Mouse (Mus musculus) heart, embryonic 15.5 days (tissue): ENCODE measurements at regions not wholly inside any gene's neighbourhood (a gene's known extent, or its start where the extent isn't known, plus 50 kb on each side); places are given as distances from the start of the nearest gene placed in this dataset.

Experiments used
- ATAC-seq: fragments of 200-750 bp; cut with Nextera tagmentation; replicated peaks from 2 replicates; pipeline ENCODE4 v1.8.0; 2017; ENCODE audit warnings: low read depth, moderate TSS enrichment; ENCODE audit not compliant: insufficient number of reproducible peaks, insufficient read depth, low FRiP score
- H3K27ac ChIP-seq: fragments of 300-500 bp; sonication (generic); 2 replicates; pipeline ENCODE4 v1.5.1; 2015; ENCODE audit warnings: mild to moderate bottlenecking, inconsistent platforms
- H3K27me3 ChIP-seq: fragments of 300-500 bp; sonication (generic); 2 replicates; pipeline ENCODE4 v1.6.1; 2015; ENCODE audit warnings: inconsistent platforms
- H3K36me3 ChIP-seq: fragments of 300-500 bp; sonication (generic); 2 replicates; pipeline ENCODE4 v1.6.1; 2015; ENCODE audit warnings: mild to moderate bottlenecking, inconsistent platforms
- H3K4me1 ChIP-seq: fragments of 300-500 bp; sonication (generic); replicated peaks from 2 replicates; pipeline ENCODE4 v1.6.1; 2015; ENCODE audit warnings: inconsistent platforms
- H3K4me2 ChIP-seq: fragments of 300-500 bp; sonication (generic); 2 replicates; pipeline ENCODE4 v1.6.1; 2015; ENCODE audit warnings: inconsistent platforms, mild to moderate bottlenecking, moderate library complexity
- H3K4me3 ChIP-seq: fragments of 300-500 bp; sonication (generic); 2 replicates; pipeline ENCODE4 v1.5.1; 2015; ENCODE audit warnings: mild to moderate bottlenecking, inconsistent platforms
- H3K9ac ChIP-seq: fragments of 300-500 bp; sonication (generic); 2 replicates; pipeline ENCODE4 v1.6.1; 2015; ENCODE audit warnings: mild to moderate bottlenecking, inconsistent platforms
- H3K9me3 ChIP-seq: fragments of 300-500 bp; sonication (generic); replicated peaks from 2 replicates; pipeline ENCODE4 v1.6.1; 2016; ENCODE audit warnings: inconsistent platforms
- WGBS: fragments of 180-500 bp; shearing (Covaris S2); methylation state at CpG from one replicate; pipeline ENCODE4 v1.1.7; 2015; ENCODE audit warnings: mixed read lengths; 5-methylcytosine and 5-hydroxymethylcytosine counted together

DNA sequence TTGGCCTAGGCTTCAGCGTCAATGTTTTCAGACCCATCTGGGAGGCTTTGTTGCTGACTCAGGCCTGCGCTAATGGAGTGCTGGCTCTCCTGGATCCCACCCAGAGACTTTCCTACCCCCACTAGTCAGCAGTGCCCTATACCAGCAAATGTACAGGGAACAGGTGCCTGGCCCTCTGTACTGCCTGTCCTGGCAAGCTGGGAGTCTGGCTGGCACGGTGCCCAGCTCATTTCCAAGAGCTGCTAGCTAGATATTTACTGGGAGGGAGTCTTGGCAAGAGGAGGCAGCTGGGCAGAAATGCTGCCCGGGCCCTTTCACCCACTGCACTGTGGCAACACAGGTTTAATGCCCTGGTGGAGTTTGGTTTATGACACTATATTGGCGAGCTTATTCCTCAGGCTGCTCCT, 197.2 kb downstream of the Emp1 start:
- Histone ChIP-seq H3K4me2 (no peak overlapping the region), H3K9me3 (no peaks in the 10 kb centered on the region), H3K36me3 (no peaks in the 10 kb centered on the region), H3K9ac (no peak overlapping the region), H3K27me3 (no peaks in the 10 kb centered on the region), H3K27ac (peak overlapping the region; percentile 60), H3K4me3 (no peak overlapping the region), H3K4me1 (peaks cover 16% of the 10 kb centered on the region)
- ATAC-seq: peak; percentile 95
- WGBS: 36% methylated on average over 5 of the region's 5 CpGs

DNA sequence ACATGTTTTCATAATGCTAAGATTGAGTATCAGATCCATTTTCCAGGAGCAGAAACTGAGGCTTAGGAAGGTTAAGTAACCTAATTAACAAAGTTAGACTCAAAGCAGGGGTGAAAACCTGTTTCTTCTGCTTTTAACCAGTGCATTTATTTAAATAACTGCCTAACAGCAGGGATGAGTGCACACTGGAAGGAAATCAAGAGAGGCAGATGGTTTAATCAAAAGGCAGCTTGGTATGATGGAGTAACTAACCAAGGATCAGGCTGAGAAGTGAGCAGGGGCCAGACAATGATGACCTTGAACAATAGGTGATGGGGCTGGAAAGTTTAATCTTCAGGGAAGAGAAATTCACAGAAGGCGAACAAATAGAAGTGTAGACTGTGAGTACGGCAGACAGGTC, 199.9 kb downstream of the Emp1 start:
- 75% methylated on average over 2 of the region's 2 CpGs for WGBS
- no peak overlapping the region for H3K4me3 ChIP-seq
- H3K27me3 ChIP-seq: no peaks in the 10 kb centered on the region
- peaks cover 16% of the 10 kb centered on the region for H3K4me1 ChIP-seq
- no peak for ATAC-seq
- H3K4me2 ChIP-seq: no peak overlapping the region
- H3K27ac ChIP-seq: no peak overlapping the region
- no peaks in the 10 kb centered on the region for H3K9me3 ChIP-seq
- H3K36me3 ChIP-seq: no peaks in the 10 kb centered on the region
- H3K9ac ChIP-seq: no peak overlapping the region

DNA sequence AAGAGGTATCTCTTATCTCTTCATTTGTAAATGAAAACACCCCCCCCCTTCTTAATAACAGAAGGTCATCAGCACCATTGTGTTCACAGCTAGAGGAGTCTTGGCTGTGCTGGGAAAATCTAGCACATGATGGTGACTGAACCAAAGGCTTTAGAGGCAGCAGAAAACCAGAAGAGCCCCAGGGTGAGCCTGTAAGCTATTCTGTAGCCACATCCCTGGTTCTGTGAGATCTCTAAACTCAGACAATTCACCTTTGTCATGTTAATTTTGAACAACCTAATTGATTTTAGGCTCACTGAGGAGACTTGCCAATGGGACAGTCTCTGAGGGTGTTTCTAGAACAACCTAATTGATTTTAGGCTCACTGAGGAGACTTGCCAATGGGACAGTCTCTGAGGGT, 201.4 kb downstream of the Emp1 start:
- Histone ChIP-seq H3K9ac (no peak overlapping the region), H3K9me3 (no peaks in the 10 kb centered on the region), H3K4me1 (peaks cover 11% of the 10 kb centered on the region), H3K36me3 (no peaks in the 10 kb centered on the region), H3K27ac (no peak overlapping the region), H3K4me3 (no peak overlapping the region), H3K4me2 (no peak overlapping the region), H3K27me3 (no peaks in the 10 kb centered on the region)
- ATAC-seq: no peak

DNA sequence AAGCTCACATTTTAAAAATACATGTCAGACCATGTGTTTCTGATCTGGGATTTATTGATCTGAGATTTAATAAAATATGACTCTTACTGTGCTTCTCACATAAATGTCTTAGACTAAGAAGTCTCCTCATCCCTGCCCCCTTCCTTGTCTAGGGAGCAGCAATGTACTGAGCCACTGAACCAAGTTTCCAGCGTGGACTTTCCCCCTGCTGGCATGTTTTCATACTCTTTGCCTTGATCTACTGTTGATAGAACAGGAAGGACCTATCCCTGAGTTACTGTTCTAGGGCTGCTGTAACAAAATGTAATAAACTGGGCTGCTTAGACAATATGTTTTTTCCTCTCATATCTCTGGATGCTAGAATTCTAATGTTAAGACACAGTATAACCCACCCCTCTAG, 206.7 kb downstream of the Emp1 start:
- H3K36me3 ChIP-seq: no peaks in the 10 kb centered on the region
- H3K9ac ChIP-seq: no peak overlapping the region
- no peaks in the 10 kb centered on the region for H3K9me3 ChIP-seq
- no peak for ATAC-seq
- no peak overlapping the region for H3K4me2 ChIP-seq
- no peak overlapping the region for H3K27ac ChIP-seq
- H3K27me3 ChIP-seq: no peaks in the 10 kb centered on the region
- 40% methylated on average over 1 of the region's 1 CpGs for WGBS
- no peak overlapping the region for H3K4me3 ChIP-seq
- H3K4me1 ChIP-seq: no peaks in the 10 kb centered on the region

DNA sequence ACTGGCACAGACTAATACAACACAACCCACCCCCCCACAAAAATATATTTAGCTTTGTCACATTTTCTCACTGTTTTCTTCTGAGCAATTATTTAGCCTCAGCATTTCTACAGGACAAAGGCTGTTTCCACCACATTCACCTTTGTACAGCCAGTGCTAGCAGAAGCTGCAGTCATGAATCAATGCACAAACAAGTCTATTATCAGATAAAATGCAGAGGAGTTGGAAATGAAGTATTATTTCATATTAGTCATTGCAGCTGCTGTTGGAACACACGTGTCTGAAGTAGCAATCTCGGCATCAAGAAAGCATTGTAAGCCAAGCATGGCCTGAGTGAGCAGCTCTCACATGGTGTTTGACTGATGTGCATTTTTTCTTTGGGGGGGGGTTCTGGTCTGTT, 212.9 kb downstream of the Emp1 start:
- ATAC-seq: no peak
- no peak overlapping the region for H3K4me3 ChIP-seq
- H3K36me3 ChIP-seq: no peaks in the 10 kb centered on the region
- WGBS: 78% methylated on average over 2 of the region's 2 CpGs
- no peak overlapping the region for H3K4me2 ChIP-seq
- no peak overlapping the region for H3K27ac ChIP-seq
- no peak overlapping the region for H3K9ac ChIP-seq
- H3K27me3 ChIP-seq: no peaks in the 10 kb centered on the region
- H3K9me3 ChIP-seq: no peaks in the 10 kb centered on the region
- no peaks in the 10 kb centered on the region for H3K4me1 ChIP-seq

DNA sequence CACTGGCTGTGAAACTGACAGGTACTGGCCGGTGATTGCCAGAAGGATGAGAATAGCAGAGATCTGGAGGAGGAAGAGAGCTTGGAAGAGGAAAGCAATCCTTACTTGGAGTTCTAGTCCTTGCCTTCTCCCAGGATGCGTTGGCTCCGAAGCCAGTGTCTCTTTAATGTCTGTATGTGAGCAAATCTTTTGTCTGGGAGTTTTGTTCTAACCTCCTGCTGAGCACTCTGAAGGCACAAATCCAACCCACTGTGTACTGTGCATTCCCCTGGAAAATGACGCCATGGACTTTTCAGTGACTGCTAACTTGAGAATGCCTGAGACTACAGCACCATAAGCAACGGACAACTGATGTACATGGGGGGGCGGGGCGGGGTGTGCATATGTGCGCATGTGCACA, 216.4 kb downstream of the Emp1 start:
- 91% methylated on average over 8 of the region's 8 CpGs for WGBS
- Histone ChIP-seq H3K27me3 (no peaks in the 10 kb centered on the region), H3K4me1 (no peaks in the 10 kb centered on the region), H3K9me3 (no peaks in the 10 kb centered on the region), H3K27ac (no peak overlapping the region), H3K9ac (no peak overlapping the region), H3K4me3 (no peak overlapping the region), H3K36me3 (no peaks in the 10 kb centered on the region), H3K4me2 (no peak overlapping the region)
- ATAC-seq: no peak

DNA sequence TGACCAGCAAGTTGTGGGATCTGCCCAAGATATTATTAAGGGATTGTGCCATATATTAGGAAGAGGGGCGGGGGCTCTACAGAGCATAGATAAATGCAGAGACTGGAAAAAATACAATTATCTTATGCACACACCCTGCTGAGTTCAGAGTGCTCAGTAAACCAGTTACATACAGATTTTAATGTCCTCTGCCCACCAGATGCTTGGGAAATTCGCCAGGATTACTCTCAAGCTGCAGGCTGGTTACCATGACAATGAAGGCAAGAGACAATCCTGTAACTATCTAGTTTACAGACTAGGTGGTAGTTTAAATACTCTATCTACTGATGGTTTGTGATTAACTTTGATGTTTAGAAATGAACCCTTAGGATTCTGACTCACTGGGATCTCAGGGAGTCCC, 220.2 kb downstream of the Emp1 start:
- H3K9me3 ChIP-seq: no peaks in the 10 kb centered on the region
- H3K4me1 ChIP-seq: no peaks in the 10 kb centered on the region
- no peaks in the 10 kb centered on the region for H3K27me3 ChIP-seq
- H3K4me3 ChIP-seq: no peak overlapping the region
- no peaks in the 10 kb centered on the region for H3K36me3 ChIP-seq
- 57% methylated on average over 2 of the region's 2 CpGs for WGBS
- no peak overlapping the region for H3K27ac ChIP-seq
- no peak overlapping the region for H3K9ac ChIP-seq
- ATAC-seq: no peak
- no peak overlapping the region for H3K4me2 ChIP-seq

DNA sequence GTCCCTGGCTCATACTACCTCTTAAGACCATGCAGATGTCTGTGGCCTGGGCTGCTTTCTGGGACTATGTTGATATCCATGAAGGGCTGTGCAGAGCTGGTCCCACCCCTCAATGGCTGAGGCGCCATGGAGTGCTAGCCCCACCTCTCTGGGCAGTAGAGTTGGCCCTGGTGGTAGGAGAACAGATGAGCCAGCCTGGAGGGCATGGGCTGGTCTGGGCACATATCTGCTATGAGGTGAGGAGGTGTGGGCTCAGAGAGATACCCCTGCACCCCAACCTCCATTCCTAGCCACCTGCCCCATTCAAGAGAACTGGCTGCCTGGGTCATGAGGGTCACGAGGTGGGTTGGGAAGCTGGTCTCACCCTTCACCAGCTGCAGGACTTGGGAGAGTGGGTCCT, 222.4 kb downstream of the Emp1 start:
- WGBS: 88% methylated on average over 2 of the region's 2 CpGs
- H3K27me3 ChIP-seq: no peaks in the 10 kb centered on the region
- no peaks in the 10 kb centered on the region for H3K36me3 ChIP-seq
- ATAC-seq: 0 out of 2 replicates have a peak, but pooled peaks have one; percentile 47
- no peak overlapping the region for H3K9ac ChIP-seq
- H3K9me3 ChIP-seq: no peaks in the 10 kb centered on the region
- H3K4me3 ChIP-seq: no peak overlapping the region
- no peak overlapping the region for H3K4me2 ChIP-seq
- H3K4me1 ChIP-seq: no peaks in the 10 kb centered on the region
- no peak overlapping the region for H3K27ac ChIP-seq

DNA sequence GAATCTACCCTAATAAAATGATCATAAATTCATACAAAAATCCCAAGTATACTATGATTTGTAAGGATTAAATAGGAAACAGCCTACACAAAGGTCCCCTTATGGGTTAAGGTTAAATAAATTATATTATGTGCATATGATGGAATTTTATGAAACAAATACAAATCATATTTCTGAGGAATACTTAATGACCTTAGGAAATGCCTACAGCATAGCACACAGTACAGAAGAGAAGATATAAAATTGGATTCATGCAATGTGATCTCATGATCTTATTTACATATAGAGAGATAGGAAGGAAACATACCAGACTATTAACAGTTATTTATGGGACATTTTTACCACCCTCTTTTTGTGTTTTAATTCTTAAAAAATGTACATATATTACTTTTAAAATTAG, 227.7 kb downstream of the Emp1 start:
- H3K9me3 ChIP-seq: no peaks in the 10 kb centered on the region
- no peaks in the 10 kb centered on the region for H3K36me3 ChIP-seq
- H3K9ac ChIP-seq: no peak overlapping the region
- no peaks in the 10 kb centered on the region for H3K27me3 ChIP-seq
- no peaks in the 10 kb centered on the region for H3K4me1 ChIP-seq
- no peak overlapping the region for H3K27ac ChIP-seq
- no peak for ATAC-seq
- no peak overlapping the region for H3K4me3 ChIP-seq
- H3K4me2 ChIP-seq: no peak overlapping the region

DNA sequence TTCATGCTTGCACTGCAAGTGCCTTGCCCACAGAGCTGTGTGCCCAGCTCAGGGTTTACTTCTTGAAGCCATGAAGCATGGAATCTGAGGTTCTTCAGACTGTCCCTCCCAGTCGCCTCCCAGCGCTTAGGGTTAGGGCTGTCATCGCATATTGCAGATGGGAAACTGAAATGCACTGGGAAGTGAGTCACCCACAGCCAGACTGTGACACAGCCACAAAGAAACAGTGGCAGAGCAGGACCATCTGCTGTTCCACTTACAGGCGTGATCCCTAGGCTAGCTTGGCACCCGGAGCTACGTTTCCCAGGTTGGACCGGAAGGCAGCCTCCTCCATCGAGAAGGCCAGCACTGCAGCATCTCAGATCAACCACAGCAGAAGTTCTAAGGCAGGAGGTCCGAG, 228.7 kb downstream of the Emp1 start:
- ATAC-seq: no peak
- no peak overlapping the region for H3K27ac ChIP-seq
- H3K36me3 ChIP-seq: no peaks in the 10 kb centered on the region
- 83% methylated on average over 9 of the region's 9 CpGs for WGBS
- H3K4me2 ChIP-seq: no peak overlapping the region
- no peak overlapping the region for H3K9ac ChIP-seq
- H3K9me3 ChIP-seq: no peaks in the 10 kb centered on the region
- no peak overlapping the region for H3K4me3 ChIP-seq
- no peaks in the 10 kb centered on the region for H3K4me1 ChIP-seq
- no peaks in the 10 kb centered on the region for H3K27me3 ChIP-seq

DNA sequence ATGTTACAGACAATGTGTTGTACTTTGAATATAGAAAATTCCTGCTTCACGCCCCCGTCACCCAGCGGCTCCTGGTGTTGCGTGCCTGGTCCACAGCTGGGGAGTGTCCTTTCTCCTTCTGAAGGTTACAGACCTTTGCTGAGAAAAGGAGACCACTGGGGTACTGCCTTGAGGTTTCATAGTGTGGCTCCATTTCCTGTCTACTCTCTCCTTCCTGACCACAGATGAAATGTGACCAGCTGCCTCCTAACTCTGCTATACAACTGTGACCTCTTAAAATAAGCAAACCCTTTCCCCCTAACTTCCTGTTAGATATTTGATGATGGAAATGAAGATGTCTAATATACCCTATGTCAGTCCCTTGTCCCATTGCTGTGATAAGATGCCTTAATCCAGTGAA, 234.0 kb downstream of the Emp1 start:
- H3K9me3 ChIP-seq: no peaks in the 10 kb centered on the region
- H3K36me3 ChIP-seq: no peaks in the 10 kb centered on the region
- H3K27me3 ChIP-seq: no peaks in the 10 kb centered on the region
- ATAC-seq: no peak
- no peaks in the 10 kb centered on the region for H3K4me1 ChIP-seq
- no peak overlapping the region for H3K4me2 ChIP-seq
- no peak overlapping the region for H3K9ac ChIP-seq
- no peak overlapping the region for H3K27ac ChIP-seq
- 84% methylated on average over 4 of the region's 4 CpGs for WGBS
- no peak overlapping the region for H3K4me3 ChIP-seq

DNA sequence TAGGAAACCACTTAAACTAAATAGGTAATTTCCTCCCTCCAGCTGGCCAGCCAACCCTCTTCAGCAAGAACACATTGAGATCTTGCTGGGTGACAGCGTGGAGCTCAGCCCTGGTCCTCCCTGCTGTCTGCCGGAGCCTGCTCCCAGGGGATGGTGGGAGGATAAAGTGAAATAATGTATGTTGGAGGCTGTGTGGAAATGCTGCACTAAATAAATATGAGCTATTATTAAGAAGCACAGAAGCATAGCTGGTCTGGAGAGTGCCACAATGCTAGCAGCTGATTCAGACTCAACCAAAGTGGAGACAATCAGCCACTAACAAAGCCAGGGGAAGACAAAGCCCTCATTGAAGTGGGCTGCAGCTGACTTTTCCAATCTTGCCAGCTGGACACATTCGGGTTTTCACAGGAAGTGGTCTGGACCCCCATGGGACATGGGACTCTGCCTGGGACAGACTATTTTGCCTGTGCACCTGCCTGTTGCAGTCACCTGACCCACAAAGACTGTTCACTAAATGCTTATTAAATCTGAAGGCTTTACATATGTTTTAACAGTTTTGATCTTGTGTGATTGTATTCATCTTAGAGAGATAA, 248.3 kb downstream of the Emp1 start:
- H3K4me1 ChIP-seq: 0 out of 2 replicates have a peak, but pooled peaks cover 2% of the 10 kb centered on the region
- no peak overlapping the region for H3K27ac ChIP-seq
- ATAC-seq: no peak
- no peak overlapping the region for H3K4me2 ChIP-seq
- WGBS: 63% methylated on average over 3 of the region's 3 CpGs
- no peak overlapping the region for H3K4me3 ChIP-seq
- no peaks in the 10 kb centered on the region for H3K9me3 ChIP-seq
- no peaks in the 10 kb centered on the region for H3K27me3 ChIP-seq
- no peak overlapping the region for H3K9ac ChIP-seq
- H3K36me3 ChIP-seq: no peaks in the 10 kb centered on the region
